Mouse (Mus musculus) layer of hippocampus, adult 9-11 months (tissue): ENCODE results near the gene Larp1b.

Experiments used
- DNase-seq: peaks from one replicate; pipeline ENCODE4 v3.0.0; 2022

Gene Larp1b

DNA sequence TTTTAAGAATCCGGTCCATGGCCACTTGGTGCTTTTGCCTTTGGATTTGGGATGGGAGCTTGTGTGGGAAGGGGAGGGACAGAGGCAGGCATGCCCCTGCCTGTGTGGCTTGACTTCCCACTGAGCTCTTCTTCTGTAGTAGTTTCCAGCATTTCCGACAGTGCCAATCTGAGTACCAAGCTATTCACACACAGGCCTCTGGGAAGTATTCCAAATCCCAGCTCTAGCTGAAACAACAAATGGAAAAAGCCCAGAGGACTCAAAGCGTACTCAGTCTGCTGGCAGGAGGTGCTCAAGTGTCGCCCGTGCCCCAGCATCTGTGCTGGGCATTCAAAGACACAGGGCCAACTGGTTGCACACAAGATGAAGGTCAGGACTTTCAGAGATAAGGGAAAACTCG is 72.4 kb downstream of the Larp1b start:
- DNase-seq = peak; percentile 79

DNA sequence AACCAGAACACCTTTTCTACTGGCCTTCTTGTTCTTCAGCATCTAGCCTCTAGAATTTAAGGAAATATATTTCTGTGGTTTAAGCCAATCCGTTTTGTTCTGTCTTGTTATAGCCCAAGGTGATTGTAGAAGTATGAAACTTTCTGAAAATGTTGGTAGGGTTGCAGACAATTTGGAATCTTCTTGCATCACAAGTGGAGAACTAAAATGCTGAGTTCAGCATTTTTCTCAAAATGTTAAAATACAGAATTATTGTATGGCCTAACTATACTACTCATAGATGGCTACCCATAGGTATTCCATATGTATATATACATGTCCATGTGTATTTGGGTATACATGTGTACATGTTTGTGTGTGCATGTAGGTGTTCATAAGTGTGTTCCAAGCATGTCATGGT is 81.1 kb downstream of the Larp1b start:
- DNase-seq = no peak

DNA sequence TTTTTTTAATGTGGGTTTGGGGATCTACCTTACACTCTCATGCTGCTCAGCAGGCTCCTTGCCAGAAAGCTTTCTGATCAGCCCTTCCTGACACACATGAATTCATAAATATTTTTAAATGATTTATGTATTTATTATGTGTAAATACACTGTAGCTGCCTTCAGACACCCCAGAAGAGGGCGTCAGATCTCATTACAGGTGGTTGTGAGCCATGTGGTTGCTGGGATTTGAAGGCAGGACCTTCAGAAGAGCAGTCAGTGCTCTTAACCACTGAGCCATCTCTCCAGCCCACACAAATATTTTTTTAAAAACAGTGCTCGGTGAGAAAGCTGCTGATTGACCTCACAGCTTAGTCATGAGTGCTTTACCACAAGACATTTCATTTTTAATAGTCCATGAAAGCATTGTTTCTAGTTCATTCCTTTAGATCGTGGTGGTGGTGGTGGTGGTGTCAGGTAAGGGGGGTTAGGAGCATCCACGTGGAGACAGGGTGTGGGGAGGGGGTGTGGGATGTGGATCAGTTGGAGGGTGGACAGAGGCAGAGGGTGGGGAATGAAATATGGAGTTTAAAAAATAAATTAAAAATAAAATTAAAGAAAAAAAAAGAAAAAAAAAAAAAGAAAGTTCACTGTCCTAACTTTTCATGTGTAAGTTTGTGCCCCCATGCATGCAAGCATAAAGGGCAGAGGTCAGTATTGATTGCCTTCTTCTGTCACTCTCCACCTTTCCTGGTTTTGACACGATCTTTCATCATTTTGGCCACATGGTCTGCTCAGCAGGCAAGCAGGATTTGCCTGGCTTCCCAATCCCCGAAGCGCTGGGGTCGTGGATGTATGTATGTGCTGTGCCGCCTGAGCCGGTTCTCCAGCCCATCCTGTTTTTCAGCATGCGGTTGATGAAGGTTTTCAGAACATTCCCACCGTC is 81.9 kb downstream of the Larp1b start:
- DNase-seq = no peak

DNA sequence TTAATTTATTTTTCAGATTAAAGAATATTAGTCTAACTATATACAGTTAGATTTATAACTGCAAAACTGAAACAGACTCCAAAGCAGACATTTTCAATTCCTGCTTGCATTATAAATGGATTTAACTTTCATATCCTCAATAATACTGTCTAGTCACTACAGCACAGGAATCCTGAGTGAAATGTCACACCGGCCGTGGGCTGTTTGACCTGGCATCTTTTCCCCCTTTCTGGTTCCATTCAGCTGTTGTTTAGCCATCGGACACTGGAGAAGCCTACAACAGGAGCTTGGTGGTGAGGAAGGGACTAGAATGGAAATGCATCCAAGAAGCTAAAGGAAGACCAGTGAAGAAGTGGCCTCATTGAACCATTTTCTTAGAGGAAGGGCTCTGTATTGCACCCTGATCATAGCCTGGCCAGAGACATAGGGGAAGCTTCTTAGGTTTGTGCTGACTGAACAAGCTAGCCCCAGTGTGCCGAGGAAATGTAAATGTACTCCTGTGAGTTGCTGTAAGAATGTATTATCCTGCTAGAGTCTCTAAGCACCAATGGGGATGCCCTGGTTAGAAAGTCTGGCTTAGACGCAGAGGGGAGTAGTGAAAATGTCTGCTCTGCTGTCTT is 88.8 kb downstream of the Larp1b start:
- no peak for DNase-seq

DNA sequence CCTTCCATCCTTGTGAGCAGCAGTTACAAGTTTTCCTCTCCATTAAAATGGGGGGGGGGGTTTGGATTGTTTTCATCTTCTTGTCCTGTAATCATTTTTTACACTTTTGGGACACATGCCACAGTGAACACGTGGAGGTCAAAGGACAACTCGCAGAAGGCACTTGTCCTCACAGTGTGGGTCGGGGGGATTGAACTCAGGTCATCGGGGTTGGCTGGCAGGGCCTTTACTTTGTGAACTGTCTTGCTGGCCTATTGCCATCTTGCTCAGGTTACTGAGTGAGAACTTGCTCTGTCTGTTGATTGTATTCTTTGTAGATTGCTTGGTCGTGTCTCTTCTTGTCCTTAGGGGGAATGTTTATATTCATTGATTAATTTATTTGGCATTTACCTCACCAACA is 91.6 kb downstream of the Larp1b start:
- no peak for DNase-seq

DNA sequence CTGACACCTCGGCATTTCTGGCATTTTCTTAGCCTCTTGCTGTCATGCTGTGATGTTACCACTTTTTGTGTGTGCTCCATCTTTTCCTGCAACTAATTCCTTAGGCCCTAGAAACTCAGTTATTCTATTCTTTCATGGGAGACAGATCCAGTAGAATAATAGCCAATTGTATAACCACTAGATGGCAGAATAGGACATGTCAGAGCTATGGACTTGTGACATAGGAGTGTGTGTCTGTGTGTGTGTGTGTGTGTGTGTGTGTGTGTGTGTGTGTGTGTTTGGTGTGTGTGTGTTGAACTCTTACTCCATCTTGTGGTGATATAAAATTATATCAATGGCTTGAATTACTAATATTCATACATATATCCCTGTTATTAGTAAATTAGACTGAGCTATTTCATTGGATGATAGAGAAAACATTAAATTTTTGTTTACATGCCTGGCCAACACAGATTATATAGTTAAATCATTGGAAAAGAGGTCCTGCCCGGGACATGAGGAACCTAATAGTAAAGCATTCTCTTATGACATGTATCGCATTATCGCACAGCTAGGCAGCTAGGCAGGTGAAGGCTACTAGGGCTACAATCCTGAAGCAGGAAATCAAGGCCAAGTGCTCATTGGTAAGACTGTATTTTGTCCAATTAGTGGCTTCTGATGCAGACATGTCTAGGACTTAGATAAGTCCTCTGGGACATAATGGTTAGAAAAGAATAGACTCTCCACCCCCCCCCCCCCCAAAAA is 92.7 kb downstream of the Larp1b start:
- peak; percentile 51 for DNase-seq

DNA sequence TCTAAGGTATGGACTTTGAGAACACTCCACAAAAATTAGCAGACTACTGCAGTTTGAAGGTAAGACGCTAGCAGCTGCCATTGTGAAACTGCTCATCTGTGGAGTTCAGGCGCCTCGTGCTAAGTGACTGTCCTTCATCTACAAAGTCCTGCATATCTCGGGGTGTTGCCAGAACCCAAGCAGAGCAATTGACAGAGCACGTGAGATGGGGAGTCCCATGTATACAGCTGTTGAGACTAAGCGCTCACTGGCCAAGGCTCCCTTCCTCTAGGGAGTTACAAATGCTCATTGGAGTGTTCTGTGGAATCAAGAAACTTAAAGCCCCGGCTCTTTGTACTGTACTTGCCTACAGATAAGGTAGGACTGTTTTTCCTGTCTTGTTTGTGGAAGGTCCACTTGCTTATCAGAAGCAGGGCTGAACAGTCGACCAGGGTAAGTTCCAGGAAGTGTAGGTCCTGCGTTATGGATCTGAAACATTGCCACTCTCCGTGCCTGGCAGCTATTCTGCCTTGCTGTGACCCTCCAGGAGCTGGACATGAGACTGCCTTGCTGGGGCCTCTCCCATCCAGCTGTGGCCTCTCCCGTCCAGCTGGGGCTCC is 94.2 kb downstream of the Larp1b start:
- no peak for DNase-seq

DNA sequence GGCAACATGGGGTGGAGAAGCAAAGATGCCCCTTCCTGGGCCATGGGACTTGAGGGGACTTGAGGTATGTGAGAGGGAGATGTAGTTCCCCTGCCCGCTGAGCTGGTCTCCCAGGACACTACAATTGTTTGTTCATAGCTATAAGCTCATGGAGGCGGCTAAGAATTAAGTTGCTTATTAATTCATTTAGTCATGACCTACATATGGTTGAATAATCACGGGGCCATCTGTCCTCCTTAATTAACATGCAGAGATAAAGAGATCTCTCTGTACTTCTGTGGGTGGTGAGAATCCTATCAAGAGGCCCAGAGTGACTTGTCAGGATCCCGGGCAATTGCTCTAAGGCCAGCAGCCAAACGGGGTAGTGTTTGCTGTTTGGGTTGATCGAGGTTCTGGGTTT is 98.2 kb downstream of the Larp1b start:
- DNase-seq = no peak

DNA sequence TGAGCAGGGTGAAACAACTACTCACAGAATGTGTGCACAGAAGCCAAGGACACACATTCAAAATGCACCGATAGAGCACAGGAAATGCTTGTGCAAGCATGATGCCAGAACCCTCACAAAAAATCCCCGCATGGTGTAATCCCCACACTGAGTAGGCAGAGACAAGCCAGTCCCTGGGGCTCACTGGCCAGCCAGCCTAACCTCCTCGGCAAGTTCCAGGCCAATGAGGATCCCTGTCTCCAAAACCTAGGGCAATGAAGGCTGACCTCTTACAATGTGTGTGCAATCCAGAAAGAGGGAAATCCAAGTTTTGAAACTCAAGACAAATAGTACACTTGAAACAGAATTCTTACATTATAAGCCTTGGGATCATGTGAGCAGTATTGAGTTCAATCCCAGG is 103.7 kb downstream of the Larp1b start:
- DNase-seq = no peak

DNA sequence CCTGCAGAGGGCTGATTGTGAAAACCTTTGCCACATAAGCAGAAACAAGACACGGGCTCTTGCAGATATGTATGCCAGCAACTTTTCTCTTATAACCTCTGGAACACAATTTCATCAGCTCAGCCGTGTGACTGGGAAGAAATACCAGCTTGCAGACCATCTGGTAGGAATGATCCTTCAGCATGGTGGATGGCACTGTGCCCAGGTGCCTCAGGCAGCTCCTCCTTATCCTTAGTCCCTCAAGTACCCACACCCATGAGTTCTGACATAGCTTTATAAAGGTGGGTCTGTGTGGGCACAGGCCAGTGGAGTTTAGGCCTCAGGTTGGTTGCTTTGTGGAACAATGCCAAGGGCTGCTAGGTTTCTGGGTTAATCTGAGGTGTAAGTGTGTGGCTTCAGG is 108.8 kb downstream of the Larp1b start:
- peak; percentile 64 for DNase-seq

DNA sequence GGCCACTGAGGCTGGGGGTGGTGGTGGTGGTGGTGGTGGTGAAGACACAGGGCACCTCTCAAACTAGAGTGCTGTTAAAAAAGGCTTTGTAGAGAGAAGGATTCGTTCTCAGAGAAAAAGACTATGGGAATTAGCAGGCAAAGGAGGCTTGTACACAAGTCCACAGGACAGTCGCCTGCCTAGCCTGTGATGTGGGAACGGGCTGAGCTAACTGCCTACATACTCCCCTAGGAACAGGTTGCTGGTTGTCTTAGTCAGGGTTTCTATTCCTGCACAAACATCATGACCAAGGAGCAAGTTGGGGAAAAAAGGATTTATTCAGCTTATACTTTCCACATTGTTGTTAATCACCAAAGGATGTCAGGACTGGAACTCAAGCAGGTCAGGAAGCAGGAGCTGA is 109.6 kb downstream of the Larp1b start:
- no peak for DNase-seq

DNA sequence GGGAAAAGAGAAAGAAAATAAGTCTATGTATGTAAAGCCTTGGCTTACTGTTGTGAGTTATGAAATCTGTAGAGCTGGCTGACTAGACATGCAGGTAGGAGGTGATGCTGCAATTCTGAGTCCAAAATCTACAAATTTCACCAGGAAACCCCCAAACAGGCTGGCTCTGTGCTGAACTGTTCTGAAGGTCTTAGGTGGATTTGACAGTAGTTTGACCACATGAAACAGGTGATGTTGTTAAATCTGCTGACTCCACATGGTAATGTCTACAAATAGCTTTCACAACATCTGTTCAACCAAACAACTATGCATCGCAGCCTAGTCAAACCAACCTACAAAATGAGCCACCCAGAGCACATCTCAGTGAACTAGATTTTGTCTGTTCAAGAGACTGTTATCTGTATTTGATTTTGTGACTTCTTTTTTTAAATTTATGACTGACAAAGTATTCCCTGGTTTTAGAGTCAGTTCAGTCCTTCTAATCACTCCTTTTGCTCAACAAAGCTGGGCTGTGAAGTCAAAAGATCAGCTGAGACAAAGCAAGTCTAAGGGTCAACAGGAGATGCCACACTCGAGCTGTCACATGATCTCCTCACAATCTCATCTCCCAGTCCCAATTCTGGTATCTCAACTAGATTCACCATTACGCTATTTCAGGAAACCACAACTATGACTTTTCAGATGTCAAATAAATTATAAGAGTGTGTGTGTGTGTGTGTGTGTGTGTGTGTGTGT is 112.4 kb downstream of the Larp1b start:
- no peak for DNase-seq

DNA sequence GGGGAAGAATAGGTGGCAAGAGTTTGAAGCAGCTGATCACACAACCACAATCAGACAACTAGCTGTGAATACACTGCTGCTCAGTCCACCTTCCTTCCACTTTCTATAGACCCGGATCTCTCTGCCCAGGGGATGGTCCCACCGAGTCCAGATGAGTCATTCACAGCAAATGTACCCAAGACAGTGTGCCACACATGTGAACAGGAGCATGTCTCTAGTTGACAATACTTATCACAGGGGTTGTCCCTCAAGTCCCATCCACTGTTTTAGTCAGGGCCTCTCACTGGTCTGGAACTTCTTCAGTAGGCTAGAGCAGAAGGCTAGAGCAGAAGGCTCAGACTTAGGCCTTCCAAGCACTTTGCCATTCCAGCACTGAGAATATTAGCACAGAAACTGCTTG is 113.1 kb downstream of the Larp1b start:
- DNase-seq = no peak

DNA sequence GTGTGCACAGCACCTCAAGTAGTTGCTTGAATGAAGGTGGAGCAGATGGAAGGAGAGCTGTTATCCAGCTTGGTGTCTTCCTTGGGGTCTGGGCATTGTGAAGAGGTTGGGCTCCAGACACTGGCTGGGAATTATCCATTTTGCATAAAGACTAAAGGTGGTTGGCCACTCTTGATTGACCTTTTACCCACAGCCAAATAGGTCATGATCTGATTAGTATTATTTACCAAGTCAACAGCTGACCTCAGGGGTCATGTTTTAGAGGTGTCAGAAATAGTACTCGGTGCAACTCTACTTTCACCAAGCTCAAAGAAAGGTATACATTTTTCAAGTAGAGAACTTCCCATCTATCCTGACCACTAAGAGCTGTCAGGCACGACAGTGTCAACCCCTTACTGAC is 115.7 kb downstream of the Larp1b start:
- DNase-seq = no peak

DNA sequence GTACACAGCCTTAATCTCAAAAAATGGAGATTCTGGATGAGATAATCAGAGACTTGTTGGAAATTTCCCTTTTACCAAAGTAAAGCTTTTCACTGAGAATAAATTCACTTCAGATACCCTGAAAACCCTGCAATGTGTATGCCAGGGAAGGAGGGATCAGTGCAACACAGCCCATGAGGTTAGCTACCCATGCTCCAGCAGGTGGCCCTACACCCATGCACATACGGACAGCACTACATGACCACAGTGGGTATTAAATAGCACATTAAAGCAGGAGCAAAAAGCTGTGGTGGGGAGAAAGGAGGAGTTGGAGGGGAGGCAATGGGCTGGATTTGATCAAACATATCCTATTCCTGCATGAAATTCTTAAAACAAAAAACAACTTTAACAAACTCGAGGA is 120.9 kb downstream of the Larp1b start:
- DNase-seq = no peak

DNA sequence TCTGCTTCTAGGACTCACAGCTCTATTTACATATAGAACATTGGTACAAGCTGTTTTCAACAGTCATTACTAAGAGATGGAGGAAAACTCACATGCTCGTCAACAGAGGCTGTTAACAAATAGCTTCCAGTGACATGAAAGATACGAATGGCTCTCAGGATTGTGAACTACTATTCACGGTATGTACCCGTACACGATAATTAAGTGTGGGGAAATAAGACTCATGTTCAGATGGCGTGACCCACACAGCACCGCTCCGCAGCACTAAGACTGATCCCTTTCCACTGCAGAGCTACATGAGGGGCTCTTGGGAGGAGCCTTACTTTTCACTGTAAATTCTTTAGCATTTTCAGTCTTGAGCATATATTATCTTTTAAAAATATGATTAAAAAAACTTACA is 125.7 kb downstream of the Larp1b start:
- no peak for DNase-seq

DNA sequence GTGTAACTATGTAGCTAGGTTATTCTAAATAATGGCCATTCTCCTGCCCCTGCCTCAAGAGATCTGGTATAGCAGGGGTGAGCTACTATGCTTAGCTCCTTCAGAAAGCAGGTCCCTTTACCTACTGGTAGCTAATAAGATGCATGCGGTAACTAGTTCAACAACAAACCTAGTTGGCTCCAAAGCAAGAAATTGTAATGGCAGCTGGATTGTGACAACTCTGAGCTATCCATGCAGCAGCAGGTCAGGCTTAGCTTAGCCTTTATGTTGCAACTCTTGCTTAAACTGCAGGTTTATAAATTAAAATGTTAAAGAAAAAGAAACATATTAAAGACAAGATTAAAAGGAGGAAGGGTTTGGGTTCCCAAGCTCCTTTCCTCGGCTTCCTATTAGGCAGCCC is 129.0 kb downstream of the Larp1b start:
- no peak for DNase-seq

DNA sequence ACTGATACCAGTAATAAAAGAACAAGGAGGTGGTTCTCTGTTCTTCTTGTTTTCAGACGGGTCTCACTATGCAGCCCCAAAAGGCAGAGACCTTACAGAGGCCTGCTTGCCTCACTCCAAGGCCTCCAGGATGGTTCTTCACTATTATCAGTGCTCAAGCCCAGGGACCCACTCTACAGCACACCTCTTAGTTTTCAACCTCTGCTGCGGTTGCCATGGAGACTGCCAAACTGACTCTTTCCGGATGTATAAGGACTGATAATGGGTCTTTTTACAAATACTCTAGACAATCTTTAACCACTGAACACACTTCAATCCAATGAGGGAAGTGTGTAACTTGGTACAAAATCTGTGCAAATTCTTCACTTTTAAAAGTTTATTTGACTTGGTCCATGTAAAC is 131.1 kb downstream of the Larp1b start:
- no peak for DNase-seq

DNA sequence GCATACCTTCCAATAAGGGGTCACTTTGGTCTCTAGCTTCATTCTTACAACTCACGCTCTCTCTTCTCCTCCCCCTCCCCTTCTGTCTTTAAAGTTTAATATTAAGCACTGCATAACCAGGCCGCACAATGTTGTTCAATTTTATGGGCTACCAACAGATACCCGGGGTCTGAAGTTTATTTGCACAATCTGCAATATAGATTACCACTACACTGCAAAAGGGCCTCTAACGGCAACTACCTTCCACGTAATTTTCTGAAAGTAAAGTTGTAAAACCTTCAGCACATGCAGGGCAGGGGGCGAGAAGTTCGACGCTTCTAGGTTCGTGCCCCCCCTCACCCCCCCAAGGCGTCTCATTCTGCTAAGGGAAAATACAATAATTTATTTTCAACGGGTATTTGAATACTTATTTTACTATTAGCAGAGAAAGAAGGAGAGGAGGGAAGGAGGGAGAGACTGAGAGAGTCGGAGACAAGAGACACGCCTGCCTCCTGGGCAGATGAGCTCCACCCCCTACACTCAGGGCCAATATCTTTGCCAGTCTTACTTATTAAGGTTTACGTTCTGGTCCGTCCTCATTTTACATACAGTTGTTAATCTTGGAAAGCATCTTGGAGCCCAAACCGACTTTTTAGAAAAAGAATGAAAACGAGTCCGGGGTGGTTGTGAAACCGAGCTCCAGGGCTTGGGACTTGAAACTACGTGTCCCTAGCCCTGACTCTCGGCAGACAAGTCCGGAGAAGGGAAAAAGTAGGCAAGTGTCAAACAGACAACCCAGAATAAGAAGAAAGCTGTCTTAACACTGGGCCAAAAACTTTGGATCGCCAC is 132.1 kb downstream of the Larp1b start:
- no peak for DNase-seq

DNA sequence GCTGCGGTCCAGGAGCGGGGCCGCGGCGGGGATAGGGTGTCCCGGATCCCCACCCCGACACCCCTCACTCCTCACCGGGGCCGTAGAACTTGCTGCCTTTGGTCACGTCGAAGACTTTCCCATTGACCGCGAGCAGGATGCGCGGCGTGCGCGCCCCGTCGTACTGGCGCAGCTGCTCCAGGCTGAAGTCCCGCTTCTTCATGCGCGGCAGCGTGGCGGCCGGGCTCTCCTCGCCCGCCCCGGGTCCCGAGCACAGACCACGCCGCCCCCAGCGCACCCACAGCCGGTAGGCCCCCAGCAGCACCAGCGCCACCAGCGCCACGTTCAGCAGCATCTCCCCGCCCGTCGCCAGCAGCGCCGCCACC is 132.9 kb downstream of the Larp1b start:
- no peak for DNase-seq

DNA sequence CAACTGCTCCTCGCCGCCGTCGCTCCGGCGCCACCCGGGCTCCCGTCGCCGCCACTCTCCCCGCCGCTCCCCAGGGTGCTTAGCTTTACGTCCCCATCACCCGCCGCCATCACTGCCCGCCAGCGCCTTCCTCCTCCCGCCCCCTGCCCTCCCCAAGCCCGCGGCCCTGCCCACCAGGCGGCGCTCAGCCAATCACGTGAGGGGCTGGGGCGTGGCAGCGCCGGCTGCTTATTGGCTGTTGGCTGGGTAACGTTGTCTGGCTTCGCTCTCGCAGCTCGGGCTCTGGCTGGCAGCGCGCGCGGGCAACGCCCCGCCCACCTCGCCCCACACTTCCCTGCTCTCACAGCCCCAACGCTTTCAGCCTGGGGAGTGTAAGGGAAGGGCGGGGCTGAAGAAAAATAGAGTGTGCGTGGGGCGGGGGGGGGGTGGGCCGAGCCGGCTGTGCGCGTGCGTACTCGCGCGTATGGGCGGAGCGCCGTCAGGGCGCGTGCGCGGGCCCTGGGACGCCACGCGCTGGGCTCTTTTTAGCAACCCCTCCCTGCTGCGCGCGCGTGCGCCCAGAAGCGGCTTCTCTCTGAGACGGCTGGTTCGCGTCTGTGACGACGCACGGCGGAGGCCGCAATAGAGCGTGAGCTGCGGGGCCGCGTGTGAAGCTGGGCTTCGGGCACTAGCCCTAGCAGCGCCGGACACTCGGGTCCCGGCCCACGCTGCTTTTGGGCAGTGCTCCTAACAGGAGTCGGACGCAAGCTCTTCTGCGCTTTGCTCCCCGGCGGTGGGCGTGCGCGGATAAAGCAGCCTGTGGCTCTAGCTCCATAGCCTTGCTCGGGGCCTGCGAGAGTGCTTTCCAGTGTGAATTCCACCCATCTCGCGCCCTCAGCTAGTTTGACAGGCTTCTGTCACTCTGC is 133.5 kb downstream of the Larp1b start, which contains the start of gene Pgrmc2:
Pgrmc2 (minus strand) TSS at position 162 of the 905 bp plus-strand sequence.
- DNase-seq = peak; percentile 99
